Mouse (Mus musculus) kidney, adult 9 months (tissue): ENCODE results near the gene Yrdc.

Source experiments
- DNase-seq: peaks from one replicate; pipeline ENCODE4 v3.0.0; 2022

Yrdc gene

GRCm38 (mm10) chr4:124850261-124850913, at the start of gene Yrdc:
Gene Yrdc, plus strand, starts transcription at chr4:124850679.
- peak; percentile 95 for DNase-seq

GRCm38 (mm10) chr4:124801552-124802308, 48.7 kb upstream of the Yrdc start, which contains the start of gene Mtf1:
Gene Mtf1, plus strand, starts transcription at chr4:124802104.
- peak; percentile 87 for DNase-seq

GRCm38 (mm10) chr4:124802309-124803260, 47.9 kb upstream of the Yrdc start:
- peak; percentile 97 for DNase-seq

- DNase-seq, result no peak
Observed at GRCm38 (mm10) chr4:124803406-124803805, 47.1 kb upstream of the Yrdc start.

DNA sequence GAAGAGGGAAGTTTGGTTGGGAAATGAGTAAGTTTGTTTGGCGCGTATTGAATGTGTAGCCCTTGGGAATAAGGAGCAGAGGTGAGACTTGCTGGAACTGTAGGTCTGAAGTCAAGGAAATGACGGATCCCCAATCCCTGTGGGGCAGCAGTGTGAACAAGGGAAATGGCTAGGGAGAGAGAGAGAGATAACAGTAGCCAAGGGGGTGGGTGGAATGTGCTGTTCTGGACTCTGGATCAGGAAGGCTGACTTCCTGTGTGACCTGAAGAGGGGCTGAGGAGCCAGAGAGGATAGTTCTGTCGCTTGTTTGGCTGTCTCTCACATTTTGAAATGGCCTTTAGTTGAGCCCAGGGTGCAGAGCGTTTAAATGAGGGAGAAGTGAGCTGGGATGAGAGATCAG, 42.0 kb upstream of the Yrdc start:
- peak; percentile 42 for DNase-seq

DNA sequence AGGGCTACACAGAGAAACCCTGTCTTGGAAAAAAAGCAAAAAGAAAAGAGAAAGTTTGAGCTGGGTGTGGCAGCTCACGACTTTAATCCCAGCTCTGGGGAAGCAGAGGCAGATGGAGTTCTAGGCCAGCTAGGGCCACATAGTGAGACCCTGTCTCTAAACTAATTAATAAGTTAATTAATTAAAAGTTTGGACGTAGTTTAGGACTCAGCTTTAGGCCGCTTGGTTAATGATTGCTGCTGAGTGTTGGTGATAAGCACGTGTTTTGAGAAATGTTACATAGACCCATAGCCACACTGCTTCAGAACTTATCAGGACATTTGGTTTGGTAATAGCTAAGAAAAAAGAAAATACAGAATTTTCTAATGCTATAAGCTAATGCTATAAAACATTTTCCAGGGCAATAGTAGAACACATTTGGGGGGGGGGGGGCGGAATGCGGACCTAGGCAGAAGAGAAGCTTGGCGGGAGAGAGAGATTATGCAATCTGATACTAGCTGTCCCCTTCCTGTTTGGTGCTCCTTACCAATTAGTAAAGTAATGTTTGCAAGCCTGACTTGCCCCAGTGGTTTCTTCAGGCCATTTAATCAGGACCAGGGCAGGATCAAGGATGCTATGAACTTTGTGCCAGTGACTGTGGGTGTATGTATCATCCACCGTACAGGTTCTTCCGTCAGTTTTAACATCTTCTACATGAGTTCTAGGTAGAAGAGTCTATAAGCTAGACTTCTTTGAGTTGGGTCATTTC, 41.2 kb upstream of the Yrdc start:
- peak; percentile 70 for DNase-seq

DNA sequence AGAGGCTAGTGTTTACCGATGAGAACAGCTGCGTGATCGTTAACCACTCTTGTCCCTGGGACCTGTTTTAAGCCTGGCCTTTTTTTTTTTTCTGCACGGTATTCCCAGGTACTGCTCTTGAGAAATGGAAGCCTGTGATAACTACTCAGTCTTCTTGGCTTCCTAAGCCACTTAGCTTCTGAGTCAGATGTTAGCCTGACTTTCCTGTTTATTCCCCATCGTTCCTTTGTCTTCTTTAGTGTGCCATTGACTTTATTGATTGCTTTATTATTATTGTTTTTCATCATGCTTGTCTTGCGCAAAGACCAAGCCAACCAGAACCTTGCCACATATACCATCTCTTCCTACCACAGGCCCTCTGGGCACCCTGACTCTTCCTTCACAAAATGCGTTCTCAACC, 40.4 kb upstream of the Yrdc start:
- no peak for DNase-seq

DNA sequence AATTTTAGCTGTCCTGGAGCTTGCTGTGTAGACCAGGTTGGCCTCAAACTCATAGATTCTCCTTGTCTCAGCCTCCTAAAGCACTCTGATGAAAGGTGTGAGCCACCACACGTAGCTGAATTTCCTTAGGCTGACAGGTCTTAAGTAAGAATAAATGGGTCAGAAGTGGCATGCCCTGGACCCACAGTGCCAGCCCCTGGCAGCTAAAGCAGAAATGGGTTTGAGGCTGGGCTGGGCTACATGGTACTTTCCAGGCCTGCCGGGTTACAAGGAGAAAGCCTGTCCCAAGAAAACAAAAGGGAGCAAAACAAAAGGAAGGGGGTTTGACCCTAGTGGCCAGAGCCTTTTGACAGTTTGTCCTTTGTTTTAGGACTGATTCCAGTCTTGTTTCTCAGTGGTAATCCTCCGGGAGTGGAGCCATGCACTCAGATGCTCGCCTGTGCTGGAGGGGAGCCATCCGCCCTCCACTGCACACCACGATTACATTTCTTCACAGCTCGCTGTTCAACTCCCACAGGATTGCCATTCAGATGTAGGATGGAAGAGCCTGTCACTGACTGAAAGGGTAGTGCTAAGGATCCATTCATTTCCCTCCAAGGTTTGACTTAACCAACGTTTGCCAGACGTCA, 39.0 kb upstream of the Yrdc start:
- DNase-seq, result no peak

- no peak for DNase-seq
Observed at GRCm38 (mm10) chr4:124815901-124816300, 34.6 kb upstream of the Yrdc start.

GRCm38 (mm10) chr4:124817803-124818202, 32.7 kb upstream of the Yrdc start:
- peak; percentile 84 for DNase-seq

GRCm38 (mm10) chr4:124818832-124819231, 31.6 kb upstream of the Yrdc start:
- DNase-seq, result no peak

- DNase-seq, result no peak
Observed at GRCm38 (mm10) chr4:124824967-124825366, 25.5 kb upstream of the Yrdc start.

DNA sequence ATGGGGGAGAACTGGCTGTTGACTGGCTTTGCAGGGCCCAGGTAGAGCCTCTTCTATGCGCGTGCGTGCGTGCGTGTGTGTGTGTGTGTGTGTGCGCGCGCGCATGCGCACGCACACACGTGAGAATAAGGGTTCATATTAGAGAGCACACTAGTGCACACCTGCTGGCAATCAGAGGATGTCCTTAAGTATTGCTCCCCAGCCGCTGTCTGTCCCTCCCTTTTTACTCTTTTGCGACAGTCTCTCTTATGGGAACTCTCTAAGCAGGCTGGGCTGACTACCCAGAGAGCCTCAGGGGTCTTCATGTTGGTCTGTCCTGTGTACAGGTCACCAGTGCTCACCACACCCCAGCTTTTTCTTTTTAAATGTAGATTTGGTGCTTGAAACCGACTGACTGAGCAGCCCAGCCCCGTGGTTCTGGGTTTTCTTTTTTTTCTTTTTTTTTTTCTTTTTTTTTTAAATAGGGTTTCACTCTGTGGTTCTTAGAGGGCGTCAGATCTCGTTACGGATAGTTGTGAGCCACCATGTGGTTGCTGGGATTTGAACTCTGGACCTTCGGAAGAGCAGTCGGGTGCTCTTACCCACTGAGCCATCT, 25.0 kb upstream of the Yrdc start:
- DNase-seq, result no peak

GRCm38 (mm10) chr4:124829671-124830070, 20.8 kb upstream of the Yrdc start:
- no peak for DNase-seq

- DNase-seq, result no peak
Observed at GRCm38 (mm10) chr4:124832796-124833195, 17.7 kb upstream of the Yrdc start.

DNA sequence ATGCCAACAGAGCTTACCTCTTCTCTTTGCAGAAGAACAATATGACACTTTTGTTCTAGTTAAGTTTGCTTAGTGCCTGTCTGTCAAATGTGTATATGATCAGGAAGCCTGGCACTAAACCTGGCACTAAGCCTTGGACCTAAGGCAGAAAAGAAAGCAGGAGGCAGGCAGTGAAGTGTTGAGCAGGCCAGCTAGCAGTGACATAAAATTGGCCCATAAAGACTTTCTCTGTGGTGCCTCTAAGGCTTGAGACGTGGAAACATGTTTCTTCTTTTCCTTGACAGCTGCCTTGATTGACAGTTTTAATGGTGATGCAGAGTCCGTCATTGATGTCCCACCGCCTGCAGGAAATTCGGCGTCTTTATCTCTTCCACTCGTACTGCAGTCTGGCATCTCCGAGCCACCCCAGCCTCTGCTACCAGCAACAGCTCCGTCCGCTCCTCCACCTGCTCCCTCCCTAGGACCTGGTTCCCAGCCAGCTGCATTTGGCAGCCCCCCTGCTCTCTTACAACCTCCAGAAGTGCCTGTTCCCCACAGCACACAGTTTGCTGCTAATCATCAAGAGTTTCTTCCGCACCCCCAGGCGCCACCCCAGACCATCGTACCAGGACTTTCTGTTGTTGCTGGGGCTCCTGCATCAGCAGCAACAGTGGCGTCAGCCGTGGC, 12.3 kb upstream of the Yrdc start:
- DNase-seq, result no peak

- no peak for DNase-seq
Observed at GRCm38 (mm10) chr4:124840998-124841397, 9.5 kb upstream of the Yrdc start.

DNA sequence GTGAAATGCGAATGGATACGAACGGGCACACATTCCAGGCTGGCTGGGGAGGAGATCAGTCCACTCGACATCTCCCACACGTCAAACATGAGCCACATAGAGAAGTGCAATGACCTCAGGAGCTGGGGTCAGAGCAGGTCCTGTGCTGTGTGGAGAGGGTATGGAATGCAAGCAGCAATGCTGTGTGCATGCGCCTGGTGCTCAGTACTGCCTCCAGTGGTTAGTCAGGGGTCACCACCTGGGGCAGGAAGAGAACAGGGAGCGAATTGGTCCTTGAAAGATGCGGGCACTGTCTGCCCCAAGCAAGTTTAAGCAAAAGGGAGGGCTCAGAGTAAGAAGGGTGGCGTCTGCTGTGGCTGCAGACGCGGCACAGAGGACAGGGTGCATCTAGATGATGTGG, 7.0 kb upstream of the Yrdc start:
- DNase-seq, result peak; percentile 34

GRCm38 (mm10) chr4:124847573-124847972, 2.9 kb upstream of the Yrdc start:
- peak; percentile 88 for DNase-seq

DNA sequence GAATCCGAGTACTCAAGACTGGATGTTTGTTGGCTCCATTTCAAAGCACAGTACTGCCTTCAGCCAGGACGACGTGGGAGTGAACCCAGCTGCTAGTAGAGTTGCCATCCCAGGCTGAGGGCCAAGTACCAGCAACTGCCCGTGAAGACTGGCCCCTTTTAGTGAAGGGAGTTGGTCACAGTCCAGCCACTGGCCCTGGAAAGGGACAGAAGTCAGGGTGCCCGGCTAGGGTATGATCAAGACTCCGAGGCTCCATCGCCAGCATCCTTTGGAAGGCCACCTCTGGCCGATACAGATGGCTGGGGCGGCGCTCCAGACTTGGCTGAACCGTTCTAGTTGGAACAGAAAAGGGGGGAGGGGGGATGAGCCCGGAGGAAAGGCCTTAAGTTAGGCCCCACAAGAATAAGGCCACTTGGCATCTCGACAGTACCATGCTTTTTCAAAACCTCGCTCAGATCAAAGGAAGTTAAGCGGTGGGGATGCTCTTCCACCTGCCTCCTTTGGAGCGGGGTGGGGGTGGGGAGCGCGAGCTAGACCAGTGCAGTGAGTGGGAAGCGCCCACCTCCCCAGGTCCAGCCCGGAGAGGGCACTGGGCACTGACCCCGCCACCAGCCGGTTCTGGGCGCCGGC, 733 bp upstream of the Yrdc start:
- peak; percentile 67 for DNase-seq
